Mouse (Mus musculus): Measurements from ENCODE around the gene Ap1ar. TPM values are rescaled to one million over a fixed set of nuclear protein-coding genes. Genes with fewer than 3 reads are reported as not detected.

Gene Ap1ar
- 29.9 and 31.0 TPM in 2 replicates for polyA plus RNA-seq (2015; fragmentation: Nextera tagmentation; extraction: Ambion mirVana)

GRCm38 (mm10) chr3:127837154-127837865, at the start of gene Ap1ar:
Gene Ap1ar (minus strand): TSS chr3:127837523.

GRCm38 (mm10) chr3:127789500-127790191, 47.7 kb downstream of the Ap1ar start, which contains the start of gene Tifa:
Gene Tifa (plus strand): TSS chr3:127789805.

GRCm38 (mm10) chr3:127780021-127780644, 57.2 kb downstream of the Ap1ar start, which contains the start of gene Alpk1:
Gene Alpk1 (minus strand): TSS chr3:127780527.

Other genes with a start within 250 kb of the Ap1ar start
- gene Neurog2, start 204.4 kb downstream of the Ap1ar start, polyA plus RNA-seq (2015; fragmentation: Nextera tagmentation; extraction: Ambion mirVana): not detected in 2 replicates
- 2.2 and 2.6 TPM in 2 replicates for gene Alpk1, start 57.0 kb downstream of the Ap1ar start, polyA plus RNA-seq (2015; fragmentation: Nextera tagmentation; extraction: Ambion mirVana)
- 5.2 TPM in 2 replicates for gene Tifa, start 47.7 kb downstream of the Ap1ar start, polyA plus RNA-seq (2015; fragmentation: Nextera tagmentation; extraction: Ambion mirVana)
- 20.8 and 22.0 TPM in 2 replicates for gene Fam241a, start 58.8 kb upstream of the Ap1ar start, polyA plus RNA-seq (2015; fragmentation: Nextera tagmentation; extraction: Ambion mirVana)

Data from urinary bladder, postnatal 0 days (tissue).